ENCODE assay signal across 14 mouse cellular contexts in the genomic region with DNA sequence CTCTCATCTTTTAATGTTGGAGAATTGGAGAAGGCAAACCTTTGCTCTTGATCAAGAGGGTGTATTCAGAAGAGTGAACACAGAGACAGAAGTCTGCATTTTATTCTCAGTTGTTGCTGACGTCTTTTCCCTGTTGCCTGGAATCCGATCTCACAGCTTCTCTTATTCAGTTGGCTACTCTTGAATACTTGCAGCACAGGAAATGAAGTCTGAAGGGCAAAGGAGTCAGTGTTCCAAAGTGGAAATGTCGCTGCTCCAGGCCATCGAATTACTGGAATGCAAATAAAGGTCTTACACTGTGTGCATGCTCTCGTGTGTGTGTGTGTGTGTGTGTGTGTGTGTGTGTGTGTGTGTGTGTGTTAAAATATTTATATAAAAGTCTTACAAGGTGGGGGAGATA. TPM values are rescaled to one million over a fixed set of nuclear protein-coding genes. Genes with fewer than 3 reads are reported as not detected.
A peak's percentile ranks its signal among the peaks of the same experiment; 100 is the strongest.
DNase-seq lines count a peak whose midpoint lies in the region; ATAC-seq and TF ChIP-seq lines count a peak whose summit lies in the region.
"Had no signal": no experiment of that assay in that cellular context is flagged by ENCODE, and none has a peak within 500 bp of the region (broad histone marks: within the 10 kb centered on the region; RNA-seq: fewer than 3 reads in every experiment).

No protein-coding gene starts in this region.

- no peaks in the 10 kb centered on the region for H3K27me3 ChIP-seq in CH12.LX (replicated peaks)
- H3K27me3 ChIP-seq in kidney, embryonic 15.5 days = no peaks in the 10 kb centered on the region
- no peaks in the 10 kb centered on the region for H3K27me3 ChIP-seq in midbrain, embryonic 13.5 days
- H3K27me3 ChIP-seq: liver, embryonic 15.5 days had no signal

- TF ChIP-seq CTCF in CH12.LX (conservative IDR thresholded peaks at IDR 0.05 in 1 of 2, IDR thresholded peaks at IDR 0.05 in 1 of 2; ENCODE audit: low read depth in 2 of 2, low read length in 2 of 2) = no peak

- DNase-seq in heart, adult 8-10 months (ENCODE audit: low spot score) = peak; percentile 26
- DNase-seq in heart, adult 9 months (ENCODE audit: low spot score in 2 of 2) = no peak
- no peak for DNase-seq in CH12.LX (ENCODE audit: extremely low read depth)
- DNase-seq in embryo, embryonic 11 days = peak; percentile 31
- DNase-seq in cerebellum, postnatal 4 days (ENCODE audit: low spot score in 2 of 2) = no peak
- DNase-seq in right cerebral cortex, postnatal 36 days (ENCODE audit: low spot score in 2 of 2) = no peak
- DNase-seq: cerebellum, postnatal 14 days; gastrocnemius, postnatal 14 days; thymus, postnatal 4 days had no signal

- dilution Hi-C loops in CH12.LX (cut with MboI; ENCODE audit: extremely low pct_ligation_motif_present, extremely low pct_unique_long_range_greater_than_20kb, low sequenced_read_pairs) = no loop called here

- H3K4me2 ChIP-seq in CH12.LX (ENCODE audit: insufficient read depth, low read depth, poor library complexity, severe bottlenecking) = peak overlapping the region; percentile 21; the same call in 1 of the 2 replicates
- H3K4me2 ChIP-seq in kidney, embryonic 15.5 days = peak overlapping the region; percentile 26; the same call in 1 of the 2 replicates
- no peak overlapping the region for H3K4me2 ChIP-seq in midbrain, embryonic 13.5 days (replicated peaks)
- H3K4me2 ChIP-seq: liver, embryonic 15.5 days had no signal

- no peak for TF ChIP-seq EP300 in CH12.LX (IDR thresholded peaks at IDR 0.05; ENCODE audit: low read length)

- WGBS in kidney, embryonic 15.5 days = 8% methylated on average over 5 of the region's 5 CpGs
- WGBS in midbrain, embryonic 13.5 days = 31% methylated on average over 5 of the region's 5 CpGs

- TF ChIP-seq RAD21 in CH12.LX (IDR thresholded peaks at IDR 0.05; ENCODE audit: low read depth, low read length) = no peak

- H3K79me2 ChIP-seq in CH12.LX (replicated peaks; ENCODE audit: control insufficient read depth, extremely low read depth, insufficient read depth, poor library complexity, severe bottlenecking) = no peaks in the 10 kb centered on the region

- no peaks in the 10 kb centered on the region for H3K36me3 ChIP-seq in CH12.LX (replicated peaks in 1 of 2; ENCODE audit: control insufficient read depth in 1 of 2, insufficient read depth in 1 of 2, low read length in 1 of 2)
- no peaks in the 10 kb centered on the region for H3K36me3 ChIP-seq in kidney, embryonic 15.5 days
- H3K36me3 ChIP-seq in midbrain, embryonic 13.5 days = no peaks in the 10 kb centered on the region
- H3K36me3 ChIP-seq: forebrain, embryonic 10.5 days; liver, embryonic 15.5 days had no signal

- H3K9me3 ChIP-seq in CH12.LX (replicated peaks; ENCODE audit: low read length) = no peaks in the 10 kb centered on the region
- H3K9me3 ChIP-seq in kidney, embryonic 15.5 days (replicated peaks) = no peaks in the 10 kb centered on the region
- H3K9me3 ChIP-seq in midbrain, embryonic 13.5 days = no peaks in the 10 kb centered on the region
- H3K9me3 ChIP-seq: forebrain, embryonic 10.5 days; liver, embryonic 15.5 days had no signal

- peaks cover 0 to 8% of the 10 kb centered on the region in 2 experiments; a peak in 1 of 4 replicates for H3K4me1 ChIP-seq in CH12.LX (ENCODE audit: control insufficient read depth in 1 of 2, insufficient read depth in 2 of 2)
- H3K4me1 ChIP-seq in kidney, embryonic 15.5 days = 0 out of 2 replicates have a peak, but pooled peaks cover 2% of the 10 kb centered on the region
- no peaks in the 10 kb centered on the region for H3K4me1 ChIP-seq in midbrain, embryonic 13.5 days (replicated peaks)
- H3K4me1 ChIP-seq: forebrain, embryonic 10.5 days; liver, embryonic 15.5 days had no signal

- H3K4me3 ChIP-seq in CH12.LX (replicated peaks in 1 of 3; ENCODE audit: low read depth in 2 of 3, low read length in 2 of 3, poor library complexity in 1 of 3) = no peak overlapping the region
- no peak overlapping the region for H3K4me3 ChIP-seq in kidney, embryonic 15.5 days (replicated peaks)
- no peak overlapping the region for H3K4me3 ChIP-seq in midbrain, embryonic 13.5 days (replicated peaks)
- H3K4me3 ChIP-seq: forebrain, embryonic 10.5 days; liver, embryonic 15.5 days had no signal

- in situ Hi-C loops in CH12.LX (cut with MboI; ENCODE audit: low pct_ligation_motif_present, low pct_unique_long_range_greater_than_20kb, low sequenced_read_pairs) = no loop called here

- no peak overlapping the region for H3K9ac ChIP-seq in CH12.LX (ENCODE audit: insufficient read depth, low read depth)
- H3K9ac ChIP-seq in kidney, embryonic 15.5 days = no peak overlapping the region
- no peak overlapping the region for H3K9ac ChIP-seq in midbrain, embryonic 13.5 days (replicated peaks)
- H3K9ac ChIP-seq: liver, embryonic 15.5 days had no signal

- no peak overlapping the region for H3K27ac ChIP-seq in CH12.LX (ENCODE audit: insufficient read depth, low read depth)
- H3K27ac ChIP-seq in kidney, embryonic 15.5 days = peak overlapping the region; percentile 72
- H3K27ac ChIP-seq in midbrain, embryonic 13.5 days = no peak overlapping the region
- H3K27ac ChIP-seq: forebrain, embryonic 10.5 days; liver, embryonic 15.5 days had no signal

- ATAC-seq in kidney, embryonic 15.5 days (replicated peaks; ENCODE audit: low FRiP score) = peak; percentile 92
- ATAC-seq in midbrain, embryonic 13.5 days = no peak
- ATAC-seq: intestine, embryonic 16.5 days had no signal

- TF ChIP-seq POLR2A in CH12.LX (IDR thresholded peaks at IDR 0.05; ENCODE audit: low read depth, low read length) = no peak

TF ChIP-seq in CH12.LX, 34 proteins besides CTCF, POLR2A, EP300 and RAD21:
- TF ChIP-seq ZKSCAN1 (IDR thresholded peaks at IDR 0.05; ENCODE audit: borderline replicate concordance, low read depth, low read length) (no peak), USF1 (IDR thresholded peaks at IDR 0.05; ENCODE audit: low read depth, low read length) (no peak), RCOR1 (conservative IDR thresholded peaks at IDR 0.05; ENCODE audit: low read depth, low read length) (no peak), ZNF384 (IDR thresholded peaks at IDR 0.05; ENCODE audit: low read depth, low read length) (no peak), MAFK (IDR thresholded peaks at IDR 0.05; ENCODE audit: insufficient replicate concordance, low read length) (no peak), BHLHE40 (IDR thresholded peaks at IDR 0.05; ENCODE audit: low read depth, low read length) (no peak)

RNA-seq across cellular contexts. Expression of a gene that starts 30.7 kb away (rescaled TPM):
- total RNA-seq in heart, adult 8-10 months (2022) = 10 to 100 TPM; 24.4 to 34.2 (median 33.7) TPM
- total RNA-seq in CH12.LX (2012; rRNA removed) (under 0.01 TPM in 1 of 2 replicates, not detected in the other), CH12.LX (2014; rRNA removed) (0.01 and 0.04 TPM in 2 replicates)
- 0.04 TPM in 2 replicates for polyA plus RNA-seq in CH12.LX (2012; ENCODE audit: insufficient read length, low read depth)
- 23.0 and 26.8 TPM in 2 replicates for polyA plus RNA-seq in kidney, embryonic 15.5 days (2015; fragmentation: Nextera tagmentation; extraction: Ambion mirVana)
- 5.6 and 6.4 TPM in 2 replicates for polyA plus RNA-seq in midbrain, embryonic 13.5 days (2015; fragmentation: Nextera tagmentation; extraction: Ambion mirVana)

RNA-seq across cellular contexts. Expression of a gene that starts 30.7 kb away (rescaled TPM):
- 10 to 100 TPM in 1 of 4 experiments, 1 to 10 TPM in 3; 7.6 to 12.9 (median 9.2) TPM for total RNA-seq in heart, adult 8-10 months (2022)
- total RNA-seq in CH12.LX (2012; rRNA removed) (0.30 and 0.55 TPM in 2 replicates), CH12.LX (2014; rRNA removed) (not detected in 2 replicates)
- 0.69 and 0.71 TPM in 2 replicates for polyA plus RNA-seq in CH12.LX (2012; ENCODE audit: insufficient read length, low read depth)
- 7.0 and 9.2 TPM in 2 replicates for polyA plus RNA-seq in kidney, embryonic 15.5 days (2015; fragmentation: Nextera tagmentation; extraction: Ambion mirVana)
- polyA plus RNA-seq in midbrain, embryonic 13.5 days (2015; fragmentation: Nextera tagmentation; extraction: Ambion mirVana) = 2.1 and 3.0 TPM in 2 replicates

RNA-seq across cellular contexts. Expression of a gene that starts 42.4 kb away (rescaled TPM):
- 10 to 100 TPM; 14.1 to 19.2 (median 17.9) TPM for total RNA-seq in heart, adult 8-10 months (2022)
- total RNA-seq in CH12.LX (2012; rRNA removed) = 29.7 and 33.6 TPM in 2 replicates
- total RNA-seq in CH12.LX (2014; rRNA removed) = 17.5 and 18.9 TPM in 2 replicates
- polyA plus RNA-seq in CH12.LX (2012; ENCODE audit: insufficient read length, low read depth) = 43.1 and 46.0 TPM in 2 replicates
- polyA plus RNA-seq in kidney, embryonic 15.5 days (2015; fragmentation: Nextera tagmentation; extraction: Ambion mirVana) = 5.7 and 6.5 TPM in 2 replicates
- polyA plus RNA-seq in midbrain, embryonic 13.5 days (2015; fragmentation: Nextera tagmentation; extraction: Ambion mirVana) = 4.4 and 5.0 TPM in 2 replicates

Comparison
In these comparisons a context has a peak if more than half of its experiments do, and no peak if none do; other contexts are left out.
1. DNase-seq: peak in heart, adult 8-10 months (single experiment) and embryo, embryonic 11 days (single experiment); none in heart, adult 9 months (0 of 2), CH12.LX (single experiment), cerebellum, postnatal 4 days (0 of 2) and right cerebral cortex, postnatal 36 days (0 of 2).